Mouse (Mus musculus) heart, adult 11 months (tissue): ENCODE measurements at regions not wholly inside any gene's neighbourhood (a gene's known extent, or its start where the extent isn't known, plus 50 kb on each side); places are given as distances from the start of the nearest gene placed in this dataset.
A peak's percentile ranks its signal among the peaks of the same experiment; 100 is the strongest.

Experiments used
- DNase-seq: peaks from one replicate; pipeline ENCODE4 v3.0.0; 2022

DNA sequence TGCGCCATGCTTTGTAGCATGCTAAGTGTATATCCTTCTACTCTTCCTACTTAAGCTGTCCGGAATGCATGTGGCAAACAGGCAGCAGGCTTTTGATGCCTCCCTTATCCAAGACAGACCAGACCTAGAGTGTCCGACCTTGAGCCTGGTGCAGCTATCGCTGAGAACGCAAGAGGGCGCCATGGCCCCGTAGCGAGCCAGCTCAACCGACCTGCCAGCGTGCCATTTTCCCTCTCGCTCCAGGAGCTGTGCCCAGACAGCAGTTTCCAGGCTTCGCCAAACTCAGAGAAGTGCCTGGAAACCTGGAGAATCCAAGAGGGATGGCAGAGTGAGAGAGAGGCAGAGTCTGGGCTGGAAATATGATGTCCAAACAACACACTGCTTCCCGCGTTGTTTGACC is 155.8 kb upstream of the Gm12830 start:
- DNase-seq, result peak; percentile 96

DNA sequence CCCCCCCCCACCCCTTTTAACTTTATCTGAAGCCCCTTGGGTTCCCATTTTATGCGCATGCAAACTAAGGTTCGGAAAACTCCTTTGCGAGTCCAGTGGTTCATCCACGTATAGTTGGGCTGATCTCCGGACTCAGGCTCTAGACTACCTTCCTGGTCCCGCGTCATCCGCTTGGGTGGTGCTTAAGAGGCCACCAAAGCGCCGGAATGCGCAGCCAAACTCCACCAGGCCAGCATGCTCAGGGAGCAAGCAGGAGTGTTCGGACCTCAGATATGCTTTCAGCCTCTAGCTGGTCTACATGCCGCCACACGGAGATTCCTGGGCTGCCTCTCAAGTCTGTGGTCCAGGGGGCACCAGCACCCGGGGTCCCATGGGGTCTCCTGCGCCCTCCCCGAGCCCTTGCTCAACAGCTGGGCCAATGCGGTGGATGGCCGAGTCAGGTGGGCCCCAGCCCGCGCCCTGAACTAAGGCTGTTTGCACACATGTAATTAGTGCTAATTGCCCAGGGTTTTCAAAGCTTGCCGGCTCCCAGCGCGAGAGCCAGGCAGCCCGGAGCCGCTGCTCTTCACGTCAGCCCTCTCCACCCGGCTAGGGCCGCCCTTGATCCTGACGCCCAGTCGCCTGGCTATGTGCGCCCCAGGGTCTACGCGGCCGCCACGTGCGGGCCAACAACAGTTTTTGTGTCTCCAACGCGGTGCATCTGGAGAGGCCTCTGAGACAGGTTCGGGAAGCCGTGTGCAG is 155.1 kb upstream of the Gm12830 start:
- DNase-seq, result no peak

DNA sequence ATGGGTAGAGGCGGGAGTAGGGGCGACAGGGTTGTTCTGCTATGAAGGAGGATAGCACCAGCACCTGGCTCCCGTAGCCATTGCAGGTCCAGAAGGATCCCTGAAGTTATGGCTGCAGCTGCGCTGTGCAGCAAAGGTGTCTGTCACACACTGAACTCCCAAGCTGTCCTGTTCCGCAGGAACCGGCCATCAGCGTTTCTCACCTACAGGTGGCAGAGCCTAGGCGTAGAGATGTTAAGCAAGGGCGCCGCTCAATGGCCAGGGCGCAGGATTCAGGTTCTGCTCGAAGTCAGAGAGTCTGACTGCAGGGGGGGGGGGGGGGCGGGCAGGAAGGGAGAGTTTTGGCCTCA is 154.6 kb upstream of the Gm12830 start:
- no peak for DNase-seq

DNA sequence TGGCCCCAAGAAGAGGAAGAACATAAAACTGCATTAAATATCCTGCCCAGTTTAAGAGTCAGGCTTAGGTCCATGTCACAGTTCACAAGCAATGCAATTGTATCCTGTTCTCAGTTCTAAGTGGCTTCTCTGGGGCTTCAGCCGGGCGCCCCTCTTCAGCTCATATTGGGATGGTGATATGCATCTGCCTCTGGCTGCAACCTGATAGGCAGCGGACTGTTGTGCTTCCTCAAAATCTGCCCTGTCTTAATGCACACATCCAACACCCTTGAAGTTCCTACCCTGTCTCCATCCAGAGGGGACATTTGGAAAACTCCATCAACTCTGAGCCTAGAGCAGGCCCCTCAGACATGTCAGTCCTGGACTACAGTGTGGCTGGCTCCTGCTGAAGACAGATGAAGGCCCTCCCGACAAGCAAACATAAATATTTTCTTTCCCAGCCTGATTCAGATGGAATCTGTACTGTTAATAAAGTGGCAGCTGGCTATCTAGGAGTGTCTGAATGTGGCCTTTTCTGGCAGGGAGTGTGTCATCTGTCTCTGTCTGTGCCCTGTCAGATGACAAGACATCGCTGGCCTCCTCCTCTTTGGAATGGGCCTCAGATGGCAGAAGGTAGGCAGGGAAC is 149.3 kb upstream of the Gm12830 start:
- no peak for DNase-seq

DNA sequence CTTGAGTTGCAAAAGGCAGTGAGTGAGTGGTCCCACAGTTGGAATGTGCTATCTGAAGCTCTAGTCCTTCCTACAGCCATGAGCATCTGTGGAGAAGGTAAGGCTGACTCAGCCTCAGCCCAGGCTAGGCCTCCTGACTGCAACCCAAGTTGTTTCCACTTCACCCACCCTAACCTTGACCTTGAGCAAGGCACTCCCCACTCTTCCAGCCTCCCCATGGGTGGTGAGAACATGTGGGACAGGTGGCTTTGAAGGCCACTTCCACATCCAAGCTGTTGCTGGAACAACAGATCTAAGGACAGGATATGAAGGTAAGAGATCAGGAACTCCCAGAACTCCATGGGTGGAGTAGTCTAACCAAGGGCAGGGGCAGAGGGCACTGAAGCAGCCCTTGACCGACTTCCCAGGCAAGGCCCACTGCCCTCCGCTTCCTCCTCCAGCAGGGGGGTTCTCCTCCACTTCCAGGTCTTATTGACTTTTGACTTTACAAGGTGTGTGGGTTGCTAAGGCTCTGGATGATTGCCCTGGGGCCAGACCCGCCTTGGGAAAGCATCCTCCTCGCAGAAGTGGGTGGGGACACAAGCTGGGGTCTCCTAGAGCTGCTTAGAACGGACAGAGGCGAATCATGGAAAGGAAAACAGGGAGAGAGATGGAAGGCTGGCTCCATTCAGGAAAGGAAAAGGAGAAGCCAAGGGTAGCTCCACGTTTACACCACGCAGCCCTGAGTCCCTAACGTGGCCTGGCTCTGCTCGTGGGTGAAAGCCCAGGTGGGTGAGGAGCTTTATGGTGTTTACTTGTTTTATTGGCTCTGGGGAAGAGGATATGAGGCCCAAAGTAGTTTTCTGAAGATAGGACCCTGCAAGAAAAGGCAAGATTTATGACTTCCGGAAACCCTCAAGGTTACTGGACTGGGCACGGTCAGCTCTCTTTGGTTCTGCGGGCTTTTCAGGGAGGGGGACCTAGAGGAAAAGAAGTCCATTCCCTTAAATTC is 144.3 kb upstream of the Gm12830 start:
- peak; percentile 50 for DNase-seq

DNA sequence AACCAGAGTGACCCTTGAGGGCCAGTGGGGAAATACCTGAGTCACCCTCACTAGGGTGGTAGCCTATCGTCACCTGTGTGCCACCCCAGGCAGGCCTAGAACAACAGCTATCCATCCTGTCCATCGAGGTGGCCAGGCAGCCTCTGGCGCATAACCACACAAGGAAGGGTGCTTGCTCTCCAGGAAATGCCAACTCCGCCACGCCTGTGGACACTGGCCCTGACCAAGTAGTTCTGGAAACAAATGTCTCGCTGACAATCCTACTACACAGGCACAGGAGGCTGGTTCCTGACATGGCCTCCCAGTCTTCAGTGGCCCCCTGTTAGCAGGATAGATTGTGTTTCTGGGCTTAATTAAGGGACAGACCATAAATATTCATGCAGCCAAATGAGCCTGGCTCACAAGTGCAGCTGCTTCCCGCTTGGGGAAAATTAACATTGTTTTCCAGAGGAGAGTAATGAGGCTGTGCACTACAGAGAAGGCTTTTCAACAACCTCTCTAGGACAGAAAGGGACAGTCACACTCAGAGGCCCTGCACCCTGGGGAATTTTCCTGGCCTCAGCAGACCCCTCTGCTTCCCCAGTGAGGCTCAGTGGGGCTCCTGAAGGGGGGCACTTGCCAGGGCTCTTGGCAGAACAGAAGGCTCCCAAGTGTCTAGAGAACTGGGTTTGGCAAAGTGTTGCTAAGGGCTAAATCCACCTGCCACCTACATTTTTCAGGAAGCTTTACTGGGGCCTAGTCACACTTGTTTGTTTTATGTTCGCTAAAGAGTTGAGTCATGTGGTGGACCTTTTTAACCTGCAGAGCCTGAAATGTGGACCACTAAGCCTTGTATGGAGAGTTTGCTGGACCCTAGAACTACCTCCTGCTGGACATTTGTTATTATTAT is 143.2 kb upstream of the Gm12830 start:
- DNase-seq, result peak; percentile 79

- peak; percentile 63 for DNase-seq
Measured at GRCm38 (mm10) chr4:114680360-114680759, 141.2 kb upstream of the Gm12830 start.

GRCm38 (mm10) chr4:114682955-114683354 is 138.6 kb upstream of the Gm12830 start:
- DNase-seq, result no peak

DNA sequence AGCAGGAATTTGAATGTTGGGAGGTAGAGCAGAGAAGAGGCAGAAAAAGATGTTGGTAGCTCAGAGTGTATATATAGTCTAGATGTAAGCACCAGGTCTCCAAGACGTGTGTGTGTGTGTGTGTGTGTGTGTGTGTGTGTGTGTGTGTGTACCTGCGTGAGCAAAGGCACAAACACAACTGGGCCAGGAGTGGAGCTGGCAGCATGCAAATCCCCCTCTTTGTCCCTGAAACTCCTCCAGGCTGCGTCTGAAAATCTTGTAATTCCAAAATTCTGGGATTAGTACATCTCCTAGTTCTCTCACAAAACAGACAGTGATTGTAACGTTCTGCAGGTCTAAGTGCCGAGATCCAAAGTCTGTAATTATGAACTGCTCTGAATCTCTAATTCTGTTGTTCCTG is 137.8 kb upstream of the Gm12830 start:
- DNase-seq, result peak; percentile 55

GRCm38 (mm10) chr4:114684844-114685382 is 136.6 kb upstream of the Gm12830 start:
- DNase-seq, result peak; percentile 60

DNA sequence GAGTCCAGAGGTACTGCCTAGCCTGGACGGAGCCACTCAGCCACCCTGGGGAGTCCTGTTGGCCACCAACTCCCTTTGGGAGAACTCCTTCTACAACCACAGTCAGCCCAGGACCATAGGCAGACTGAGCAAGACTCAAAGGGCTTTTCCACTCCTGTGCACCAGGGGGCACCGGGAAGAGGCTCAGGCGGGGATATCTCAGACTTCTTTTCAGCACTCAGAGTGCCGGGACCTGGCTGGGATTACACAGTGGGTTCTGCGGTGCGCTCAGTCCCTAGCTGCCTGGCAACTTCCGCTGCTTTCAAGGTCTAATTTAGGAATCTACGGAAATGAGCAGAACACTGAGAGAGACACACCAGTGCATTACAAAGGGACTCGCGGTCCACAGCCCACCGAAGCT is 136.1 kb upstream of the Gm12830 start:
- no peak for DNase-seq

DNA sequence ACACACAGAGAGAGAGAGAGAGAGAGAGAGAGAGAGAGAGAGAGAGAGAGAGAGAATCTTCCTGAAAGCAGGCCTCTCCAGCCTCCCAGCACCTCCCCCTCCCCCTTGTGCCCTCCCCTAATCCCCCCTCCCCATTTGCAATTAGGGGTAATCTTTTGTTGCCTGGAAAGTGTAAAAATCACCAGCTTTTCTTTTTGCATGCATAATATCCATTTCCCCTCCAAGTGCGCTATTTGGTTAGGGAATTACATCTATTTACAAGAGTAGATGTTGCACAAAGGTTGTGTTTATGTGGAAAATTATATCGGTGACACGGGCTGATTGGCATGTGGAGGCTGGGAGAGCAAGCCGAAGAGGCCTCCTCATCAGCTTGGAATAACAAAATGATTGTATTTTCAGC is 135.4 kb upstream of the Gm12830 start:
- no peak for DNase-seq

DNA sequence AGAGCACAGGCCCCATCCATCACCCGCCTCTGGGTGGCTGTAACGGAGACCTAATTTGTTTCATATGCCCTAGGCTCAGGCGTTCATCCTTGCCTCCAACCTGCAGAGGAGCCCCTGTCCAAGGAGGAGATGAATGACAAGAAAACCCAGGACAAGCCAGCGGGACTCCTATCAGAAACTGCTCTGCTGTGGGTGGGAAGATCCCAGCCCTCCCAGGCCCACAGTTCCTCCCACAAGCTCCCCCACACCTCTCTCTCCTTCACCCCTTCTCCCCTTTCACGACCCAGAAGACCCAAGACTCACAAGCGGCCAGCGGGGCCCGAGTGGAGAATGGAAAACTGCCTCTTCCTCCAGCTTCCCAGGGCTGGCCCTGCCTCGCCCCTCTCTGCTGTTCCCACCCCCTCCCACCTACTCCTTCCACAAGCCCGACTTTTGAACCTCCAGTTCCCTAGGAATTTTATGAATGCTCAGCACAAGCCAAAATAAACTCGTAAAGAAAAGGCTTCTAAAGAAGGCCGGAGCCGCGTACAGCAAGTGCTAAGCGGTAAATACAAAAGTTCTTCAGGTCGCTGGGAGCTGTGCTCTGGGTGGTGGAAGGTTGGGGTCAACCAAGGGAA is 133.1 kb upstream of the Gm12830 start:
- DNase-seq, result peak; percentile 84

DNA sequence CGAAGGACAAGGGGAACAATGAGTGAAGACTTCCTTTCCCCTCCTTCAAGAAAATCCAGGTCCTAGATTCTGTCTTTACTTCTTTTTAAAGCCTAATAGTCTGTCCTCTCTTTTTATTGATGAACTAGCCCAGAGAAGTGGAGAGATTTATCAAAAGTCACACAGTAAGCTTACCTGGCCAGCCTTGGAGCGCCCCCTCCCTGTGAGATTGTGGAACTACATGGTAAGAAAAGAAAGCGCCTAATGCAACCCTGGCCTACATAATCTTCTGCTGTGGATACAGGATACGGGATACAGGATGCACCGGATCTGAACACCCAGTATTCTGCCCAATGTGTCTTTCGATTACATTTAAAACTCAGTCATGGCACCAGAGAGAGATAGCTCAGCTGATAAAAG is 132.6 kb upstream of the Gm12830 start:
- no peak for DNase-seq

- DNase-seq, result peak; percentile 84
Measured at GRCm38 (mm10) chr4:114705586-114705985, 115.9 kb upstream of the Gm12830 start.

- DNase-seq, result no peak
Measured at GRCm38 (mm10) chr4:114710182-114710909, 111.2 kb upstream of the Gm12830 start.

DNA sequence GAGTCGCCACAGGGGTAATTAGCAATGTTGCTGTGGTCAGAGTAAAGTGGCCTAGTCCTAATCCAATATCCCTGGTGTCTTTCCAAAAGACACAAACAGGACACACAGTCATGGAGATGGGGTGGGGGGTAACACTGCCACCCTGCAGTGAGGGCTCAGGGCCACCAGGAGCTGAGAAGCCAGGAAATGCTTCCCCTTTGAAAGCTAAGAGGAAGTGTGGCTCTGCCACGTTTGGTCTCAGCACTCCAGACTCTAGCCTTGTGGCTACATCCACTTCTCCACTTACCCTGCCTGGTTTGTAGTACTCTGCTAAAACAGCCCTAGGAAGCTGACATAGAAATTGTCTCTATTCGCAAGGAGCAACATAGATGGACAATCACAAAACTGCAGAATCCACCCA is 110.4 kb upstream of the Gm12830 start:
- no peak for DNase-seq

DNA sequence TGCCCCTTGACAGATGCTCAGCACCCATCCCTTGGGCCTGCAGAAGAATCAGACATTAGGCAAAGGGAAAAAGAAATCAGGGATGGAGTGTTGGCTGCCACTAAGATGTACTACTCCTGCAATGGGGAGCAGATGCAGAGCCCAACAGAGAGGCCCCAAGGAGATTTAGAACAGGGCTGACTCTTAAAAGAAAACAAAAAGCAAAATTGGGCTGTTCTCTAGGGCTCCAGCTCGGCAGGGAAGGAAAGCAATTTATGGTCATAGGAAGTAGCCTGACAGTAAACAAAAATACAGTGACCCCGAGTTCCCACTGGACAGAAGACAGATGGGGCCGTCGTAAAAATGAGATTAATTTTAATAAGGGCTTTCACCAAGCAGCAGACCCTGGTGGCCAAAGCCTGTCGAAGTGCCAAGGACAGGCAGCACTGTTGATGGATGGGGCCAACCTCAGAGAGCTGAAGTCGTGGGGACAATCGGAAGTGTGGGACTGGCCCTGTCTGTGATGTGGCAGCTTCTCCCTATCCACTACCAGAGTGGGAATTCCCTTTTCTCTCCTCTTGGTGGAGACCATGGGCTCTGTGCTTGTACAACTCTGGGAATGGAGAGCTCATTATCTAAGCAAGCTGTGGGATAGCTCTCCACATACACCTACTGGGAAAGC is 109.4 kb upstream of the Gm12830 start:
- DNase-seq, result no peak

DNA sequence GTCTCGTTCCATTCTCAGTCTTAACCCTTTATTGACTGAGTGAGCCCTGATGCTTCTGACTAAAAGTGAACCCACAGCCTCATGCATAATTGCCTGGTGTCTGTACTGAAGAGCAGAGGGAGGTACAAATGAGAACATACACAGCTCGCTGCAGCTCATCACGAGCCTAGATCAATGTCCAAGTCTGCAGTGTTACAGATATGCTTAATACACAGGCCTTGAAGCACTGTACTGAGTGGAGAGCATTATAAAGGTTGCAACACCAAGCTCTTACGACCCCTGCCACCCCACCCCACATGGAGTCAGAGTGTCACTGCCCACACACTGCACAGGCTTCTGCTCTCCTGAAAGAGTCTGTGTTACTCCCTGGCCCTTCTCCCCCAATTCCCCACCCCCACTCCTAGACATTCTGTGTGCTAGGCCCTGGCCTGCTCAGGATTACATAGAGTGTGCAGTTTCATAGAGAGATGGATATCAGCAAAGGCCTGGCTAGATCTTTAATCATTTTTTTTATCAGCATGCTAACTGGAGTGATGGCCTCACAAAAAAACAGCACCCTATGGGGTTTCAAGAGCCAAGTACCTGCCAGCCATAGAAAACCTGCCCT is 108.5 kb upstream of the Gm12830 start:
- DNase-seq, result no peak

DNA sequence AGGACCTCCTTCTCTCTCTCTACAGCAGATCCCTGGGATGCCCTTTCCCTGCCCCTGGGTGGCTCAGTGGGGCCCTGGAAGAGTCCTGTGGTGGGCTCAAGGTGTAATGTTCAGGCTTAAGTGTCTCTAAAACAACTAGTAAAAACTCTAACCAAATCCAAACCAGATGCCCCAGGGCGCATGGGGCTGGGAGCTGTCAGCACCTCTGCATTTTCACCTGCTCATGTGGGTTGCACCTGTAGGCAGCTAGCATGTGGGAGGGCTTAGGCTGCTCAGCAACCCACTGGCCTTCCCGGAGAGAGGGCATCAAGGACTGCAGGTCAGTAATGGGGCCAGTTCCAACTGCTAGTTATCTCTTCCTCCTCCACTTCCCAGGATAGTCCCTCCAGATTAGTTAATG is 104.8 kb upstream of the Gm12830 start:
- DNase-seq, result no peak
